Mouse (Mus musculus): ENCODE results near the gene Tusc2. TPM values are rescaled to one million over a fixed set of nuclear protein-coding genes. Genes with fewer than 3 reads are reported as not detected.

Tusc2 gene
- polyA plus RNA-seq (2014; fragmentation: Nextera tagmentation; extraction: Ambion mirVana) = 88.2 and 92.4 TPM in 2 replicates

- Histone ChIP-seq H3K4me1 (replicated peaks; ENCODE audit: control insufficient read depth, insufficient read depth, low read length) (peaks cover 13% of the 10 kb centered on the region), H3K9me3 (ENCODE audit: control insufficient read depth, low read length) (no peaks in the 10 kb centered on the region), H3K27me3 (ENCODE audit: control insufficient read depth, insufficient read depth, low read length) (no peaks in the 10 kb centered on the region), H3K4me3 (ENCODE audit: low read depth, low read length) (peak within 1 kb of the TSS; percentile 83), H3K36me3 (ENCODE audit: control insufficient read depth, insufficient read depth, low read length) (peaks cover 13% of the 10 kb centered on the region), H3K9ac (ENCODE audit: low read depth, low read length) (peak within 1 kb of the TSS; percentile 81), H3K27ac (ENCODE audit: low read depth, low read length) (peak within 1 kb of the TSS; percentile 48; the same call in 1 of the 2 replicates), H3K4me2 (replicated peaks; ENCODE audit: low read depth, low read length) (peak within 1 kb of the TSS; percentile 79)
- ATAC-seq (ENCODE audit: low FRiP score) = peak; percentile 91
- 0% methylated on average over 46 of the region's 46 CpGs for WGBS
- peak; percentile 92 for DNase-seq (ENCODE audit: low spot score)
These were observed at the start of gene Tusc2 for GRCm38 (mm10) chr9:107563029-107563581. TSS of gene Tusc2 (plus strand) at chr9:107563255.

GRCm38 (mm10) chr9:107514303-107514955, 48.6 kb upstream of the Tusc2 start:
- Histone ChIP-seq H3K9me3 (ENCODE audit: control insufficient read depth, low read length) (no peaks in the 10 kb centered on the region), H3K9ac (ENCODE audit: low read depth, low read length) (no peak overlapping the region), H3K36me3 (ENCODE audit: control insufficient read depth, insufficient read depth, low read length) (no peaks in the 10 kb centered on the region), H3K4me1 (replicated peaks; ENCODE audit: control insufficient read depth, insufficient read depth, low read length) (0 out of 2 replicates have a peak, but pooled peaks cover 2% of the 10 kb centered on the region), H3K27me3 (ENCODE audit: control insufficient read depth, insufficient read depth, low read length) (no peaks in the 10 kb centered on the region), H3K27ac (ENCODE audit: low read depth, low read length) (no peak overlapping the region), H3K4me3 (ENCODE audit: low read depth, low read length) (no peak overlapping the region), H3K4me2 (replicated peaks; ENCODE audit: low read depth, low read length) (no peak overlapping the region; the same call in 1 of the 2 replicates)
- ATAC-seq (ENCODE audit: low FRiP score) = peak; percentile 18; the same call in 1 of the 2 replicates
- WGBS = 27% methylated on average over 14 of the region's 14 CpGs
- peak; percentile 94 for DNase-seq (ENCODE audit: low spot score)

DNA sequence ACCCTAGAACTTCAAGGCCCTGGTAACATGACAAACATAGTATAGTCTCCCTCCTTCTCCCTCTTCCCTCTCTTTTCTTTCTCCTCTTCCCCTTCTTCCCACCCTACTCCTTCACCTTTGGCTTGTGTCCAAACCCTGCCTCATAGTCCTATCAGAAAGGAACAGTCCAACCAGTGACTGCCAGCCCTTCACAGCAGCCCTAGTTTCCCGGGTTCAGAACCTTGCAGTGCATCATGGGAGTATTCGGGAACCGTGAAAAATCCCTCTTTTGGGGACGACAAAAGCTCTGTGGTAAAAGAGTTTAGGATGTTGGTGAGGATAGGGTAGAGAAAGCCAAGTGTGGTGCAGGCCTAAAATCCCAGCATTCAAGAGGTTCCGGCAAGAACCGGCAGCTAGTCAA, 42.7 kb upstream of the Tusc2 start:
- no peak overlapping the region for H3K27ac ChIP-seq (ENCODE audit: low read depth, low read length)
- 0 out of 2 replicates have a peak, but pooled peaks cover 3% of the 10 kb centered on the region for H3K27me3 ChIP-seq (ENCODE audit: control insufficient read depth, insufficient read depth, low read length)
- H3K4me3 ChIP-seq (ENCODE audit: low read depth, low read length) = no peak overlapping the region
- peaks cover 8% of the 10 kb centered on the region for H3K4me1 ChIP-seq (replicated peaks; ENCODE audit: control insufficient read depth, insufficient read depth, low read length)
- H3K9ac ChIP-seq (ENCODE audit: low read depth, low read length) = no peak overlapping the region
- H3K9me3 ChIP-seq (ENCODE audit: control insufficient read depth, low read length) = no peaks in the 10 kb centered on the region
- ATAC-seq (ENCODE audit: low FRiP score) = no peak
- no peak overlapping the region for H3K4me2 ChIP-seq (replicated peaks; ENCODE audit: low read depth, low read length)
- WGBS = 57% methylated on average over 6 of the region's 6 CpGs
- no peaks in the 10 kb centered on the region for H3K36me3 ChIP-seq (ENCODE audit: control insufficient read depth, insufficient read depth, low read length)
- DNase-seq (ENCODE audit: low spot score) = no peak

GRCm38 (mm10) chr9:107521190-107521589, 41.9 kb upstream of the Tusc2 start:
- ATAC-seq (ENCODE audit: low FRiP score) = no peak
- 65% methylated on average over 5 of the region's 5 CpGs for WGBS
- Histone ChIP-seq H3K4me3 (ENCODE audit: low read depth, low read length) (no peak overlapping the region), H3K36me3 (ENCODE audit: control insufficient read depth, insufficient read depth, low read length) (no peaks in the 10 kb centered on the region), H3K27me3 (ENCODE audit: control insufficient read depth, insufficient read depth, low read length) (peaks cover 7% of the 10 kb centered on the region; the same call in 1 of the 2 replicates), H3K27ac (ENCODE audit: low read depth, low read length) (no peak overlapping the region), H3K4me1 (replicated peaks; ENCODE audit: control insufficient read depth, insufficient read depth, low read length) (peaks cover 8% of the 10 kb centered on the region), H3K4me2 (replicated peaks; ENCODE audit: low read depth, low read length) (no peak overlapping the region), H3K9me3 (ENCODE audit: control insufficient read depth, low read length) (no peaks in the 10 kb centered on the region), H3K9ac (ENCODE audit: low read depth, low read length) (no peak overlapping the region)
- DNase-seq (ENCODE audit: low spot score) = no peak

DNA sequence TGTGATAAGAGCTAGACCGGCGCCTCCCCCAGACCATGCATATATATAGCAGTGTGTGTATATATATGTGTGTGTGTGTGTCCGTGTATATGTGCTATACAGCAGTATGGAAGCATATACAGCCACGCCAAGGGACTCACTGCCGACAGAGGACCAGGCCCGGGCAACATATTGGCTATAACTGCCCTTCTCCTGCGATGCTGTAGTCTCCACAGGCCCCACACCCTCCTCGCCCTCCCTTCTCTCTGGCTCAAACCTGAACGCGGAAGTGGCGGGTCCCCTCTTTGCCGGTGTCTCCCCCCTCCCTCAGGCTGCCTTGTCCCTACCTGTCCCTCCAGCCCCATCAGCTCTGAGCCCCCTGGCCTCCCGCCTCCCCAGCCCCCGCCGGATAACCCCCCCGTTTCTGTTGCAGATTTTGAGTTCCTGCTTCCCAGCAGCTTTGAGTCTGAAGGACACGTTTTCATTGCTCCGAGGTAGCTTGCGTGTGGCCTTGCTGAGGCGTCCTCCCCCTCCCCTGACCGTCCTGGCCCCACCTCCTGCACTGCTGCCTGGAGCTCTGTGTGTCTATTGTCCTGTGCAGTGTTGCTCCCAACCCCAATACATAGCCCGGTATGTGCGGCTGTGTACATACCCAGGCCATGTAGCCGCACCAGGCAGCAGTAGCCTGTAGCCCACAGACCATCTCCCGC, 41.2 kb upstream of the Tusc2 start:
- Histone ChIP-seq H3K9me3 (ENCODE audit: control insufficient read depth, low read length) (no peaks in the 10 kb centered on the region), H3K4me1 (replicated peaks; ENCODE audit: control insufficient read depth, insufficient read depth, low read length) (peaks cover 8% of the 10 kb centered on the region), H3K4me2 (replicated peaks; ENCODE audit: low read depth, low read length) (peak overlapping the region; percentile 7; the same call in 1 of the 2 replicates), H3K4me3 (ENCODE audit: low read depth, low read length) (no peak overlapping the region), H3K27me3 (ENCODE audit: control insufficient read depth, insufficient read depth, low read length) (peaks cover 12% of the 10 kb centered on the region), H3K27ac (ENCODE audit: low read depth, low read length) (no peak overlapping the region), H3K36me3 (ENCODE audit: control insufficient read depth, insufficient read depth, low read length) (no peaks in the 10 kb centered on the region), H3K9ac (ENCODE audit: low read depth, low read length) (peak overlapping the region; percentile 12; the same call in 1 of the 2 replicates)
- 25% methylated on average over 25 of the region's 25 CpGs for WGBS
- DNase-seq (ENCODE audit: low spot score) (no peak), ATAC-seq (ENCODE audit: low FRiP score) (peak; percentile 52; the same call in 1 of the 2 replicates)

DNA sequence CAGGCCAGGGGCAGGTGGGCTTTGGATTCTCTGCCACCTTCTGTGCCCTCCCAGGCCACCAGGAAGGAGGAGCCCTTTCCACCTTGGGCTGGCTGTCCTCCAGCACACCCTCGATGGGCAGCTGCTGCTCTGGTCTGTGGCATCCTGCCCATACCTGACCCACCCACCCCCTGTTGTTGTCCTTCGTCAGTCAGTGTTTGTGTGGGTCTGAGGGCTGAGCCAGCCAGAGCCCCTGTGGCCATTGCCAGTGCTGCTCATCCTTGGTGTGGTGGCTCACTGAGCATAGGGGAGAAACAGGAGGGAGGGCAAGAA, 40.7 kb upstream of the Tusc2 start:
- peaks cover 14% of the 10 kb centered on the region for H3K27me3 ChIP-seq (ENCODE audit: control insufficient read depth, insufficient read depth, low read length)
- 38% methylated on average over 2 of the region's 2 CpGs for WGBS
- peak overlapping the region; percentile 7 for H3K4me2 ChIP-seq (replicated peaks; ENCODE audit: low read depth, low read length)
- no peaks in the 10 kb centered on the region for H3K9me3 ChIP-seq (ENCODE audit: control insufficient read depth, low read length)
- ATAC-seq (ENCODE audit: low FRiP score) (peak; percentile 28; the same call in 1 of the 2 replicates), DNase-seq (ENCODE audit: low spot score) (no peak)
- H3K4me3 ChIP-seq (ENCODE audit: low read depth, low read length) = no peak overlapping the region
- H3K36me3 ChIP-seq (ENCODE audit: control insufficient read depth, insufficient read depth, low read length) = no peaks in the 10 kb centered on the region
- peaks cover 8% of the 10 kb centered on the region for H3K4me1 ChIP-seq (replicated peaks; ENCODE audit: control insufficient read depth, insufficient read depth, low read length)
- H3K9ac ChIP-seq (ENCODE audit: low read depth, low read length) = peak overlapping the region; percentile 12; the same call in 1 of the 2 replicates
- H3K27ac ChIP-seq (ENCODE audit: low read depth, low read length) = no peak overlapping the region

GRCm38 (mm10) chr9:107526198-107527026, 36.6 kb upstream of the Tusc2 start:
- Histone ChIP-seq H3K27me3 (ENCODE audit: control insufficient read depth, insufficient read depth, low read length) (peaks cover 19% of the 10 kb centered on the region), H3K9ac (ENCODE audit: low read depth, low read length) (no peak overlapping the region), H3K36me3 (ENCODE audit: control insufficient read depth, insufficient read depth, low read length) (no peaks in the 10 kb centered on the region), H3K27ac (ENCODE audit: low read depth, low read length) (no peak overlapping the region), H3K4me2 (replicated peaks; ENCODE audit: low read depth, low read length) (peak overlapping the region; percentile 34), H3K9me3 (ENCODE audit: control insufficient read depth, low read length) (no peaks in the 10 kb centered on the region), H3K4me1 (replicated peaks; ENCODE audit: control insufficient read depth, insufficient read depth, low read length) (peaks cover 5% of the 10 kb centered on the region), H3K4me3 (ENCODE audit: low read depth, low read length) (peak overlapping the region; percentile 23)
- peak; percentile 78 for DNase-seq (ENCODE audit: low spot score)
- 5% methylated on average over 44 of the region's 44 CpGs for WGBS
- ATAC-seq (ENCODE audit: low FRiP score) = peak; percentile 73

DNA sequence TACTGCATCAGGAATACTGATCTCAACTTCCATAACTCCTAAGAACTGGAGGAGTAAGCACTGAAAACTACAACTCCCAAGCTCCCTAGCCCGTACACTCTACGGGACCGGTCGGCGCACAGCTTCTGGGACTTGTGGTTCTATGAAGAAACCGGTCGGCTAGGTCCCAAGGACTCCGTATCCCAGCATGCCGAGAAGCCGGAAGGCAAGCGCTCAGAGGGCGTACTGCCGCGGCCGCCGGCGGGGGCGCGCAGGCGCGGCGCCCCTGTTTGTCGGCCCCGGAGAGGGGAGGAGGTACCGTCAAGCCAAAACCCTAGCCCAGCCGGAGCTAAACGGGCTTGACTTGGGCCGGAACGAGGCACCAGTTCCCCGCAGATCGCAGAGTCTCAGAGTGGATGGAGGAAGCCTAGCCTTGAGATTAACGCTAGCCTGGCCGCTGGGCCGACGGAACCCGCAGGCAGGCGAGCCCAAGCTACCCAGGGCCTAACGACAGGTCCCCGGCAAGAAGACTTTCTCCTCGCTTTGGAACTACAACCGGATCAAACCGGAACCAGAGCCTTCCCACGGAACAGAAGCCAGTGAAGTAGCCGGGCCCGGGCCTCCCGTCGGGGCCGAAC, 29.2 kb upstream of the Tusc2 start, which contains the start of gene Tmem115:
Tmem115 (plus strand) TSS at position 155 of the 617 bp plus-strand sequence.
- under 1% methylated on average over 46 of the region's 48 CpGs for WGBS
- H3K36me3 ChIP-seq (ENCODE audit: control insufficient read depth, insufficient read depth, low read length) = peaks cover 6% of the 10 kb centered on the region; the same call in 1 of the 2 replicates
- no peaks in the 10 kb centered on the region for H3K9me3 ChIP-seq (ENCODE audit: control insufficient read depth, low read length)
- peak within 1 kb of the TSS; percentile 100 for H3K4me2 ChIP-seq (replicated peaks; ENCODE audit: low read depth, low read length)
- H3K4me3 ChIP-seq (ENCODE audit: low read depth, low read length) = peak within 1 kb of the TSS; percentile 66
- no peaks in the 10 kb centered on the region for H3K27me3 ChIP-seq (ENCODE audit: control insufficient read depth, insufficient read depth, low read length)
- H3K27ac ChIP-seq (ENCODE audit: low read depth, low read length) = 0 out of 2 replicates have a peak within 1 kb of the TSS, but pooled peaks have one; percentile 31
- DNase-seq (ENCODE audit: low spot score) (peak; percentile 94), ATAC-seq (ENCODE audit: low FRiP score) (peak; percentile 98)
- peak within 1 kb of the TSS; percentile 85 for H3K9ac ChIP-seq (ENCODE audit: low read depth, low read length)
- H3K4me1 ChIP-seq (replicated peaks; ENCODE audit: control insufficient read depth, insufficient read depth, low read length) = peaks cover 12% of the 10 kb centered on the region
